Mouse (Mus musculus) kidney, embryonic 14.5 days (tissue): ENCODE measurements around the gene C130050O18Rik. TPM values are rescaled to one million over a fixed set of nuclear protein-coding genes. Genes with fewer than 3 reads are reported as not detected.

Experiments
- ATAC-seq: fragments of 200-750 bp; cut with Nextera tagmentation; 2 replicates; pipeline ENCODE4 v1.8.0; 2017; ENCODE audit warnings: moderate number of reproducible peaks, mild to moderate bottlenecking, moderate TSS enrichment, moderate library complexity; ENCODE audit not compliant: low FRiP score, low TSS enrichment
- H3K27ac ChIP-seq: fragments of 300-500 bp; sonication (generic); 2 replicates; pipeline ENCODE4 v1.5.1; 2014; ENCODE audit warnings: low read depth, mild to moderate bottlenecking, low read length, moderate library complexity, mixed read lengths
- H3K27me3 ChIP-seq: fragments of 300-500 bp; sonication (generic); 2 replicates; pipeline ENCODE4 v1.6.1; 2014; ENCODE audit warnings: mild to moderate bottlenecking, low read length; ENCODE audit not compliant: control insufficient read depth, insufficient read depth
- H3K36me3 ChIP-seq: fragments of 300-500 bp; sonication (generic); 2 replicates; pipeline ENCODE4 v1.6.1; 2014; ENCODE audit warnings: low read length, mixed read lengths; ENCODE audit not compliant: control insufficient read depth, insufficient read depth
- H3K4me1 ChIP-seq: fragments of 300-500 bp; sonication (generic); 2 replicates; pipeline ENCODE4 v1.6.1; 2014; ENCODE audit warnings: low read length, mixed read lengths; ENCODE audit not compliant: control insufficient read depth, insufficient read depth
- H3K4me2 ChIP-seq: fragments of 300-500 bp; sonication (generic); replicated peaks from 2 replicates; pipeline ENCODE4 v1.6.1; 2014; ENCODE audit warnings: low read depth, mild to moderate bottlenecking, low read length
- H3K4me3 ChIP-seq: fragments of 300-500 bp; sonication (generic); 2 replicates; pipeline ENCODE4 v1.5.1; 2014; ENCODE audit warnings: mild to moderate bottlenecking, low read length
- H3K9ac ChIP-seq: fragments of 300-500 bp; sonication (generic); 2 replicates; pipeline ENCODE4 v1.6.1; 2014; ENCODE audit warnings: low read depth, mild to moderate bottlenecking, low read length, moderate library complexity
- H3K9me3 ChIP-seq: fragments of 300-500 bp; sonication (generic); 2 replicates; pipeline ENCODE4 v1.6.1; 2016; ENCODE audit warnings: low read length; ENCODE audit not compliant: control insufficient read depth
- WGBS: fragments of 180-500 bp; shearing (Covaris S2); extraction: QIAGEN DNeasy Blood & Tissue Kit; methylation state at CpG from one replicate; pipeline ENCODE4 v1.1.7; 2014; 5-methylcytosine and 5-hydroxymethylcytosine counted together
- polyA plus RNA-seq: library from polyadenylated mRNA; unstranded; fragments of >200 nt; fragmentation: Nextera tagmentation; extraction: Ambion mirVana; gene quantifications from 2 replicates; pipeline ENCODE4 v1.2.1, GENCODE M21; 2014

C130050O18Rik gene
- polyA plus RNA-seq, 1 experiment from 2014 or later = 0.77 TPM

DNA sequence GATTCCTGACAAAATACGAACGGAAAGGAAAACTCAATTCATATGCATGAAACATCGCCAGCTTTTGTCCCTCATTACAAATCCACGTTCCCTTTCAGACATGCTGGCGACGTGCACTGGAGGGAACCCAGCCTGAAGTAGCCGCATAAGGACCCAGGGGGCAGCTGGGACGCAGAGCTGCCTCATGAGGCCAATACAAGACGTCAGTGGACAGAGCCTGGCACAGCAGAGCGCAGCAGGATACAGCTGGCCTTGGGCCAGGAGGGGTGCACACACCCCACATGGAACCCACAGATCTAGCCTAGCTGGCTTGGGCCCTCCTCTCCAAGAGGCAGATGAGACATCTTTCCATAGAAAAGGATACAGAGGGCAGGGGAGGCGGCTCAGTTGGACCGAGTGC, 33.4 kb downstream of the C130050O18Rik start:
- no peaks in the 10 kb centered on the region for H3K9me3 ChIP-seq
- 90% methylated on average over 12 of the region's 12 CpGs for WGBS

DNA sequence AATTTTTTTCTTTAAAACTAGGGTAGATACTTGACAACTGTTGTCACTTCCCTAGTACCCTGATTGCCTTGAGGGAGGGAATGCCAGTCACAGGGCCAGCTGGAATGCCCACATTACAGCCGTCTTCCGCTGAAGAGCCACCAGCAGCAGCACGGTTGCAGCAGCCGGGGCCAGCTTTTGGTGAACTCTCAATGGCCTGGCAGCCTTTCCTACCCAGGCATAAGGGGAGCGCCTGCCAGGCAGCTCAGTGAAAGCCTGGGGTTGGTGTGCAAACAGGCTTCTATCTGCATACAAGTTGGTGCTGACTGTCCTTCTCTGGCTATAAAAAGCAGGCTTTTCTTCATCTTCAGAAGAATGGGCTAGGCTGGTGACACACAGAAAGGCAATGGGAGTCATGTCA, 35.4 kb downstream of the C130050O18Rik start:
- no peak for ATAC-seq
- no peaks in the 10 kb centered on the region for H3K27me3 ChIP-seq
- WGBS = 82% methylated on average over 5 of the region's 5 CpGs
- no peak overlapping the region for H3K4me2 ChIP-seq
- H3K27ac ChIP-seq = no peak overlapping the region
- H3K4me1 ChIP-seq = peaks cover 7% of the 10 kb centered on the region; the same call in 1 of the 2 replicates
- no peak overlapping the region for H3K9ac ChIP-seq
- H3K4me3 ChIP-seq = no peak overlapping the region
- H3K36me3 ChIP-seq = no peaks in the 10 kb centered on the region
- H3K9me3 ChIP-seq = no peaks in the 10 kb centered on the region

More for the DNA sequence above, 33.4 kb downstream of the C130050O18Rik start:
- no peak overlapping the region for H3K4me2 ChIP-seq
- H3K9ac ChIP-seq = no peak overlapping the region
- H3K27ac ChIP-seq = no peak overlapping the region
- ATAC-seq = no peak
- H3K36me3 ChIP-seq = no peaks in the 10 kb centered on the region
- no peaks in the 10 kb centered on the region for H3K27me3 ChIP-seq
- H3K4me3 ChIP-seq = no peak overlapping the region
- H3K4me1 ChIP-seq = peaks cover 13% of the 10 kb centered on the region

DNA sequence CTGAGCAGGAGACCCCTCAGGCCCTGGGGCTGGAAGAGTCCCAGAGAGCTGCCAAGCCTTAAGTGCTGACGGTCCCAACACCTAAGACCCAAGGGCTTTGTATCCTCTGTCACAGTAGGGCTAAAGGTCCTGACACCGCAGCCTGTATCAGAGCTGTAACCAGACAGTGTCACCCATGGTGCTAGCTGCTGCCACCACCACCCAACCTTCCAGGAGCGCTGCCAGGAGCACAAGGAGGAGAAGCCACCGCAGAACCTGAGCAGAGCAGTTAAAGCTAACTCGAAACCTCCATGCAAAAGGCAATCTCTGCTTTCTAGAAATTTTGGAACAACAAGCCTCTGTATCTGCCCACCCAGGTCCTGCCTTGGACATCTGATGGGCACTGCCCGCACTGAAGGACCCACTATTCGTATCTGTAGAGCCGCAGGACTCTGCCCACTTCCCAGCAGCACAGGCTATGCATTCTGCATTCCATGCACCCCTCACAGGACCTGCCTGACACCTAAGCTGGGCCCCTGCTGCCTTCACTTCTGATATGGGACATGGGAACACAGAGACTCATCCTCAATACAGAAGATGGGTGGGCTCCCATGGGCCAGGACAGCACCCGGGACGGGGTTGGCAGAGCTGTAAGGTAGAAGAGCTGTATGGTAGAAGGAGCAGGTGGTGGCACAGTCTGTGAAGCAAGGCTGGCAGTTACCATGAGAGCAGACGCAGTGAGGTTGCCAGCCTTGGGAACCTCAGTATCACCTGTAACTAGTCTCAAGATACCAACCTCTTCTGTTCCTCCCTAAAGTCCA, 36.0 kb downstream of the C130050O18Rik start:
- H3K4me2 ChIP-seq = no peak overlapping the region
- no peaks in the 10 kb centered on the region for H3K9me3 ChIP-seq
- H3K27ac ChIP-seq = no peak overlapping the region
- no peaks in the 10 kb centered on the region for H3K36me3 ChIP-seq
- H3K4me3 ChIP-seq = no peak overlapping the region
- ATAC-seq = no peak
- peaks cover 9% of the 10 kb centered on the region; the same call in 1 of the 2 replicates for H3K4me1 ChIP-seq
- H3K27me3 ChIP-seq = no peaks in the 10 kb centered on the region
- no peak overlapping the region for H3K9ac ChIP-seq
- 95% methylated on average over 11 of the region's 11 CpGs for WGBS

DNA sequence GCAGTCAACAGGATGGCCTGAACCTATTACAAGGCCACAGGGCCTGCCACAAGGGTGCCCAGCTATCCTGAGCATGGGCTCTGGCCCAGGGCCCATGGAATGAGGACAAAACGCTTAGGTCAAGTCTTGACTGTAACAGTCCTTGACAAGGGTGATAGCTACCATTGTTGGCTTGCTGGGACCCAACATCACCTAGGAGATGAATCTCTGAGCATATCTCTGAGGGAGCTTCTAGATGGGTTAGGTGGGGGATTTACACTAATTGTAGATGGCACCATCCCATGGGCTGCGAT, 36.6 kb downstream of the C130050O18Rik start:
- no peaks in the 10 kb centered on the region for H3K36me3 ChIP-seq

DNA sequence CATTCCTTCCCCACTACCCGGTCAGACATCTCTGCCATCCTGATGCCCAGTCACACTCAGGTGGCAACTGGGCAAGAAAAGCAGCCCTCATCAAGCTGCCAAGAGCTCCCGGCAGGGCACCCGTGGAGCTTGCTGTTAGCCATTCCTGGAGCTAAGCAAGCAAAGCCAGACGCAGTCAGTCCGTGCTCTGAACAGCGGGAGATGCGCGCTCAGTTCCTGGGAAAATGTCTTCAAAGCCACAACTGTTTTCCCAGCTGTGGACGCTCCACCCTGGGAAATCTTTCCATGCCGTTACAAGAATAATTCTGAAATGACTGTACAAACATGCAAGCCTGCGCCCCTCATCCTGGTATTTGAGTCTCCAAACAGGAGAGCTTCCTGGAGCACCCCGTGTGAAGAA, 37.3 kb downstream of the C130050O18Rik start:
- 72% methylated on average over 12 of the region's 12 CpGs for WGBS
- H3K4me1 ChIP-seq = peaks cover 10% of the 10 kb centered on the region; the same call in 1 of the 2 replicates
- ATAC-seq = no peak
- H3K4me2 ChIP-seq = no peak overlapping the region
- no peaks in the 10 kb centered on the region for H3K36me3 ChIP-seq
- no peak overlapping the region for H3K4me3 ChIP-seq
- no peak overlapping the region for H3K9ac ChIP-seq
- no peaks in the 10 kb centered on the region for H3K27me3 ChIP-seq
- H3K27ac ChIP-seq = no peak overlapping the region
- no peaks in the 10 kb centered on the region for H3K9me3 ChIP-seq

More for the DNA sequence above, 36.6 kb downstream of the C130050O18Rik start:
- H3K27me3 ChIP-seq = no peaks in the 10 kb centered on the region
- peaks cover 10% of the 10 kb centered on the region; the same call in 1 of the 2 replicates for H3K4me1 ChIP-seq
- H3K9me3 ChIP-seq = no peaks in the 10 kb centered on the region
- no peak overlapping the region for H3K9ac ChIP-seq
- H3K27ac ChIP-seq = no peak overlapping the region
- no peak overlapping the region for H3K4me2 ChIP-seq
- no peak overlapping the region for H3K4me3 ChIP-seq
- 91% methylated on average over 2 of the region's 2 CpGs for WGBS
- no peak for ATAC-seq

DNA sequence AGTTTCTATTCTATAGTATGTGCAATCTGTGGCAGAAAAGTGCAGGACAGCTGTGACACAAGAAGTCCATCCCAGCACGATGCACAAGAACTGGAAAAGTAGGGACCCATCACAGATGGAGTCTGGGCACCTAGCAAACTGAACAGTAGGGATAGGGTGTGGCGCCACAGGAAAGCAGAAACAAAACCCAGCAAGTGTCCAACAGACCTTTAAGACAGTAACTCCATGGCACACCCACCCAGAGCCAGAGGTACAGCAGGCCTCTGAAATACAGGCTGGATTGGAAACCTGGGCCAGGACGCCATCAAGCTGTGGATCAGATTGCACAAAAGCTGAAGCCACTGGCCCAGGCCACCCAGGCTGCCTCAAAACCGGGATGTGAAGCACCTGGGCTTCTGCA, 37.9 kb downstream of the C130050O18Rik start:
- Histone ChIP-seq H3K27me3 (no peaks in the 10 kb centered on the region), H3K4me1 (peaks cover 10% of the 10 kb centered on the region; the same call in 1 of the 2 replicates), H3K9me3 (no peaks in the 10 kb centered on the region), H3K4me2 (no peak overlapping the region), H3K36me3 (no peaks in the 10 kb centered on the region), H3K4me3 (no peak overlapping the region), H3K27ac (no peak overlapping the region), H3K9ac (no peak overlapping the region)
- 60% methylated on average over 4 of the region's 4 CpGs for WGBS
- no peak for ATAC-seq

DNA sequence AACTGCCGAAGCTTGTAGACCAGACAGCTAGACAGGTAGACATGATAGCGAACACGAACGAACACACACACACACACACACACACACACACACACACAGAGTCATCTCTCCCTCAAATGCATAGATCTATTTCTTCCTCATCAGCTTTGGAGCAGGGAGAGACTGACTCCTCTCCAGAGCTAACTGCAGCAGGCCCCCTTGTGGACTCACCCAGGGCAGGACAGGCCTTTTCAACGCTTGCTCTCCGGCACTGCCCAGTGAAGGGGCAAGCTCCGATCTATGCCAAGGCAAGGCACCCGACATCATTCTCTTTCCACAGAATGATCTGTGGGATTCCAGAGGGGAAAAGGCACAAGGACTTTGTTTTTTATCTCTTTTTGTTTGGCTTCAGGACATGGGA, 40.2 kb downstream of the C130050O18Rik start:
- no peaks in the 10 kb centered on the region for H3K36me3 ChIP-seq
- 91% methylated on average over 8 of the region's 8 CpGs for WGBS

DNA sequence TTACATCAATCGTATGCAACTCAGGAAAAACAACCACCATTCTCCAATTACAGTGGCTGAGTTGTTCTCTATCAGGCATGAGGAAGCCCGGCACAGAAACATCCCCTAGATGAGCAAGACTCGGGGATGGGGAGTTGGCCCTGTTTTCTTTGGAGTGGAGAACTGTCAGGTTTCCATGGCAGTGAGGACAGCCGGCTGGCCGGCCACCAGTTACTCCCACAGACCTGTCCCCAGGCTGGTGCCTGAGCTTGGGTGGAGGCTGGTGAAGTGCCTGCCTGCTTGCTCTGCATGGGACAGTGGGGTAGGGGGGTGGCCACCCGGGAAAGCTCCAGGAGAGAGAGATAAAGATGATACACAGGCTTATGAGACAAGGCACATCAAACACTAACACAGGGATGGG, 42.9 kb downstream of the C130050O18Rik start:
- WGBS = 25% methylated on average over 6 of the region's 6 CpGs
- Histone ChIP-seq H3K9ac (no peak overlapping the region), H3K36me3 (peaks cover 8% of the 10 kb centered on the region; the same call in 1 of the 2 replicates), H3K27ac (peak overlapping the region; percentile 42; the same call in 1 of the 2 replicates), H3K9me3 (no peaks in the 10 kb centered on the region), H3K4me1 (peaks cover 4% of the 10 kb centered on the region), H3K27me3 (no peaks in the 10 kb centered on the region), H3K4me2 (no peak overlapping the region), H3K4me3 (no peak overlapping the region)
- ATAC-seq = peak; percentile 55

More for the DNA sequence above, 40.2 kb downstream of the C130050O18Rik start:
- Histone ChIP-seq H3K4me1 (peaks cover 10% of the 10 kb centered on the region), H3K9ac (no peak overlapping the region), H3K27me3 (no peaks in the 10 kb centered on the region), H3K4me3 (no peak overlapping the region), H3K9me3 (no peaks in the 10 kb centered on the region), H3K27ac (no peak overlapping the region), H3K4me2 (no peak overlapping the region)
- no peak for ATAC-seq

DNA sequence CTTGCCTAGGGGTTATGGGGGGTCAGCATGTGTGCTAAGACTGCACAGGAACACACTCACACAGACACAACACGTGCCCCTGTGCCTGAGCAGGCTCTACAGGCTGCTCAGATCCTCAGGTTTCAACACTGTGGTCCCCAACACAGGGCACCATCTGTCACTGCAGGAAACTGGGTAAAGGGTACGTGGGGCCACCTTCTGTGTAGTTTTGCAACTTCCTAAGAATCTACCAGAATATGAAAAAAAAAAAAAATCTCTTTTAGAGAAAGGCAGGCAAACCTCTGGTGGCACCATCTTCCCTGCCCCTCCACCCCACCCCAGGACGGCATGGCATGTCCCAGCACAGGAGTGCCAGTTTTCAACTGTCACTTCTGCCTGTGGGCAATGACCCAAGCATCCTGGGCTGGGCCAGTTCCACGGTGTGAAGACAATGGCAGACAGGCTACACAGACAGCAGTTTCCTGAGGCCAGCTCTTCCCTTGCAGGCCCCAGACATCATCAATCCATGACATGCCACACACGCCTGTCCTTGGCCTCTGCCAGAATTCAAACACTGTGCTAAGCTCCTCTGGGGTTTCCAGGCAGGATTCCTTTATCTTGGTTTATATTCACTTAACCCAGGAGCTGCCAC, 44.2 kb downstream of the C130050O18Rik start:
- Histone ChIP-seq H3K4me1 (peaks cover 2% of the 10 kb centered on the region), H3K4me2 (no peak overlapping the region), H3K27me3 (no peaks in the 10 kb centered on the region), H3K27ac (peak overlapping the region; percentile 3; the same call in 1 of the 2 replicates), H3K36me3 (peaks cover 15% of the 10 kb centered on the region; the same call in 1 of the 2 replicates), H3K9me3 (no peaks in the 10 kb centered on the region), H3K9ac (no peak overlapping the region), H3K4me3 (no peak overlapping the region)
- peak; percentile 36; the same call in 1 of the 2 replicates for ATAC-seq
- WGBS = 40% methylated on average over 5 of the region's 5 CpGs
